Mouse (Mus musculus) kidney, embryonic 16.5 days (tissue): ENCODE measurements around the gene Hsd17b7. TPM values are rescaled to one million over a fixed set of nuclear protein-coding genes. Genes with fewer than 3 reads are reported as not detected.

Experiments
- ATAC-seq: fragments of 200-750 bp; cut with Nextera tagmentation; 2 replicates; pipeline ENCODE4 v1.8.0; 2017; ENCODE audit warnings: moderate TSS enrichment; ENCODE audit not compliant: low FRiP score, low TSS enrichment
- H3K27ac ChIP-seq: fragments of 300-500 bp; sonication (generic); 2 replicates; pipeline ENCODE4 v1.5.1; 2014; ENCODE audit warnings: low read length
- H3K27me3 ChIP-seq: fragments of 300-500 bp; sonication (generic); 2 replicates; pipeline ENCODE4 v1.6.1; 2014; ENCODE audit warnings: low read length, control low read depth, mixed read lengths; ENCODE audit not compliant: insufficient read depth
- H3K36me3 ChIP-seq: fragments of 300-500 bp; sonication (generic); 2 replicates; pipeline ENCODE4 v1.6.1; 2014; ENCODE audit warnings: low read length, control low read depth, mixed read lengths; ENCODE audit not compliant: insufficient read depth
- H3K4me1 ChIP-seq: fragments of 300-500 bp; sonication (generic); 2 replicates; pipeline ENCODE4 v1.6.1; 2014; ENCODE audit warnings: low read length, control low read depth, mixed read lengths; ENCODE audit not compliant: insufficient read depth
- H3K4me2 ChIP-seq: fragments of 300-500 bp; sonication (generic); replicated peaks from 2 replicates; pipeline ENCODE4 v1.6.1; 2014; ENCODE audit warnings: low read depth, low read length
- H3K4me3 ChIP-seq: fragments of 300-500 bp; sonication (generic); 2 replicates; pipeline ENCODE4 v1.5.1; 2014; ENCODE audit warnings: mild to moderate bottlenecking, low read length
- H3K9ac ChIP-seq: fragments of 300-500 bp; sonication (generic); replicated peaks from 2 replicates; pipeline ENCODE4 v1.6.1; 2014; ENCODE audit warnings: low read length
- H3K9me3 ChIP-seq: fragments of 300-500 bp; sonication (generic); 2 replicates; pipeline ENCODE4 v1.6.1; 2016; ENCODE audit warnings: low read length, control low read depth
- WGBS: fragments of 180-500 bp; shearing (Covaris S2); extraction: QIAGEN DNeasy Blood & Tissue Kit; methylation state at CpG from one replicate; pipeline ENCODE4 v1.1.7; 2014; 5-methylcytosine and 5-hydroxymethylcytosine counted together
- polyA plus RNA-seq: library from polyadenylated mRNA; unstranded; fragments of >200 nt; fragmentation: Nextera tagmentation; extraction: Ambion mirVana; gene quantifications from 2 replicates; pipeline ENCODE4 v1.2.1, GENCODE M21; 2015

Hsd17b7 gene
- polyA plus RNA-seq, 1 experiment from 2014 or later, result 11.6 TPM

DNA sequence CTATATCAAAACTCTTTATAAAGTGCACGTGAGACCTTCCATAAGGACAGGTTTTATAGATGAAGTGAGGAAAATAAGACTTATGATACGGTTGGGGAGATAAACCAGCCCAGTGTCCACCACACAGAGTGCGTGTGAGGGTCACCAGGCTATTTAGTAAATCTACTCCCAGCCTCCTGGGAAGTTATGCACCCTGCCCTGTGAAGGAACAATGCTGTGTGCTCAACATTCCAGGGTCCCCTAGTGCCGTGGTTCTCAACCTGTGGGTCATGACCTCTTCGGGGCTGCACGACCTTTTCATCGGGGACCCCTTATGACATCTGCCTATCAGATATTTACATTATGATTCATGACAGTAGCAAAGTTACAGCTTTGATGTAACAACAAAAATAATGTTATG lies 20.8 kb downstream of the Hsd17b7 start:
- no peaks in the 10 kb centered on the region for H3K4me1 ChIP-seq
- H3K4me3 ChIP-seq, result no peak overlapping the region
- H3K27me3 ChIP-seq, result no peaks in the 10 kb centered on the region
- peaks cover 15% of the 10 kb centered on the region; the same call in 1 of the 2 replicates for H3K36me3 ChIP-seq
- 60% methylated on average over 7 of the region's 7 CpGs for WGBS
- H3K9ac ChIP-seq, result no peak overlapping the region
- no peak overlapping the region for H3K4me2 ChIP-seq
- no peak overlapping the region for H3K27ac ChIP-seq
- H3K9me3 ChIP-seq, result peaks cover 6% of the 10 kb centered on the region; the same call in 1 of the 2 replicates
- no peak for ATAC-seq

DNA sequence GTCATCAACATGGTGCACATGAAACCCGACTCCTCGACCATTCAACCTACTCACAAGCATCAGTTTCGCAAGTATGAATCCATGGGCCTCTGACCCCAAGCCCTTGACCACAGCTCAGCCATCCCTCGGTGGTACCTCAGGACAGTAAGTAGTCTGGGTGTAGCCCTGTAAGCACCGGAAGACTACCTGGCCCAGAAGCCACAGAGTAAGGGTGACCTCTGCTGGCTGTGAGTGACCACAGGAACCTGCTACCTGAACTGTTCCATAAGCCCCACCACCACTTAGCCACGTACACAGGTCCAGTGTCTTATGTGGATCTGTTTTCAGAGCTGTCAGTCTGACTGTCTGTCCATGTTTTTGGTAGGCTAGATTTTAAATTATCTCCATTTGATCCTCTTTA lies 21.4 kb downstream of the Hsd17b7 start:
- WGBS, result 76% methylated on average over 6 of the region's 6 CpGs
- Histone ChIP-seq H3K9me3 (peaks cover 6% of the 10 kb centered on the region; the same call in 1 of the 2 replicates), H3K4me1 (no peaks in the 10 kb centered on the region), H3K4me2 (no peak overlapping the region), H3K9ac (no peak overlapping the region), H3K27ac (no peak overlapping the region), H3K36me3 (peaks cover 13% of the 10 kb centered on the region; the same call in 1 of the 2 replicates), H3K27me3 (no peaks in the 10 kb centered on the region), H3K4me3 (no peak overlapping the region)
- ATAC-seq, result no peak

- Histone ChIP-seq H3K36me3 (0 out of 2 replicates have a peak, but pooled peaks cover 4% of the 10 kb centered on the region), H3K27ac (no peak overlapping the region), H3K4me2 (no peak overlapping the region), H3K4me3 (no peak overlapping the region), H3K9me3 (peaks cover 6% of the 10 kb centered on the region; the same call in 1 of the 2 replicates), H3K27me3 (no peaks in the 10 kb centered on the region), H3K9ac (no peak overlapping the region), H3K4me1 (no peaks in the 10 kb centered on the region)
- no peak for ATAC-seq
- WGBS, result 68% methylated on average over 3 of the region's 3 CpGs
These were observed 23.0 kb downstream of the Hsd17b7 start for GRCm38 (mm10) chr1:169946004-169946403.

- H3K9ac ChIP-seq, result no peak overlapping the region
- no peak for ATAC-seq
- no peaks in the 10 kb centered on the region for H3K4me1 ChIP-seq
- 5% methylated on average over 2 of the region's 2 CpGs for WGBS
- no peaks in the 10 kb centered on the region for H3K9me3 ChIP-seq
- H3K4me3 ChIP-seq, result no peak overlapping the region
- no peak overlapping the region for H3K27ac ChIP-seq
- H3K4me2 ChIP-seq, result no peak overlapping the region
- no peaks in the 10 kb centered on the region for H3K27me3 ChIP-seq
- no peaks in the 10 kb centered on the region for H3K36me3 ChIP-seq
These were observed 29.7 kb downstream of the Hsd17b7 start for GRCm38 (mm10) chr1:169939345-169939744.

DNA sequence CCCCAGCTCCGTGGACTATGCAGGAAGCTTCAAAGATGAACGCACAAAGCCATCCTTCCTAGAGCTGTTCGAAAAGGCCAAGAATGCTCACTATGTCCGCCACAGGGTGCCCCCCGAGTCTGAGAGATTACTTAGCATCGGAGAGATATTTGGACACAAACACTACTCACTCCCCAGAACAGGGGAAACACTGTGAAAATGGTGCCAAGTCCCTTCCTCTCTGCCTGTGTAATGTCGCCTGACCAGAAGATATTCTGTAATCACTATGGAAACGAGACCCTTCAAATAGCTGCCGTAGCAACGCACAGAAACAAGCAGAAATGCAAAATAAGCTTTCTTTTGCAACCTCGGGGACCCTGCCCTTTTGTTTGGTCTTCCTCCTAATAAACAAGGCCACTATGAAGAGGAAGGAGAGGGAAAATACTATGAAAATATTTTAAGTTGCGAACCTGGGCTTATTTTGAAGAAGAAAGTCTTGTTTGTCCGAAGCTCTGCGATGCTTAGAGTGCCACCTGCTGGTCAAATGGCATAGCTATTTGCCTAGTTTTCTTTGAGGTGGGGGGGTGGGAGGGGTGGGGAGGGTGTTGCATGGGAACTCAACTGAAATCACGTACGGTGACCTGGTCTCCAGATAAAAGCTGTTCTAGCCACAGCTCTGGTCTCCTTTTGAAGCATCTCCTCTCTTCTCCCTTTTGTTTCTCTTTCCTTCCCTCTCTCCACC lies 34.9 kb downstream of the Hsd17b7 start:
- no peak overlapping the region for H3K9ac ChIP-seq
- WGBS, result 54% methylated on average over 16 of the region's 16 CpGs
- H3K4me2 ChIP-seq, result peak overlapping the region; percentile 24; the same call in 1 of the 2 replicates
- no peaks in the 10 kb centered on the region for H3K36me3 ChIP-seq
- H3K27ac ChIP-seq, result no peak overlapping the region
- H3K4me1 ChIP-seq, result no peaks in the 10 kb centered on the region
- H3K4me3 ChIP-seq, result no peak overlapping the region
- no peaks in the 10 kb centered on the region for H3K27me3 ChIP-seq
- ATAC-seq, result no peak
- no peaks in the 10 kb centered on the region for H3K9me3 ChIP-seq

- no peak overlapping the region for H3K9ac ChIP-seq
- no peak overlapping the region for H3K27ac ChIP-seq
- H3K4me1 ChIP-seq, result peaks cover 7% of the 10 kb centered on the region; the same call in 1 of the 2 replicates
- H3K4me2 ChIP-seq, result no peak overlapping the region
- no peak overlapping the region for H3K4me3 ChIP-seq
- no peaks in the 10 kb centered on the region for H3K27me3 ChIP-seq
- WGBS, result 72% methylated on average over 7 of the region's 7 CpGs
- no peaks in the 10 kb centered on the region for H3K9me3 ChIP-seq
- no peak for ATAC-seq
- no peaks in the 10 kb centered on the region for H3K36me3 ChIP-seq
These were observed 36.8 kb downstream of the Hsd17b7 start for GRCm38 (mm10) chr1:169932122-169932746.

DNA sequence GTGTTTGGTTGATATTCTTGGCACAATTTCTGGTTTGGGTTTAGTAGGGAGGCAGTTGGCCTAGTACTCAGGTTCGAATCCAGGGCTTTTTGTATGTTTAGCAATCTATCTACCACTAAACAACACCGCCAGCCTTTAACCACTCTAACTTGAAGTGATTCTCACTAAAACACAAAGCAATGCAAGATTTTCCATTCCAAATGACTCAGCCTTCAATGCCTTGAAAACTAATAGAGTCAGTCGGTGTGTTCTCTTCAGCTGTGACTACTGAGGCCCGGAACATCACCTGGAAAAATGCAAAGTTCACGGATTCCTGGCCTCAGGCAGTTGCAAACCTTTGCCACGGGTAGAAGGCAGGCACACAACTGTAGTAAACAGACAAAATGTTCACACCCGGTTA lies 37.3 kb downstream of the Hsd17b7 start:
- Histone ChIP-seq H3K4me3 (no peak overlapping the region), H3K27me3 (no peaks in the 10 kb centered on the region), H3K4me1 (peaks cover 7% of the 10 kb centered on the region; the same call in 1 of the 2 replicates), H3K27ac (no peak overlapping the region), H3K9me3 (no peaks in the 10 kb centered on the region), H3K9ac (no peak overlapping the region), H3K36me3 (no peaks in the 10 kb centered on the region), H3K4me2 (no peak overlapping the region)
- no peak for ATAC-seq
- WGBS, result 79% methylated on average over 7 of the region's 7 CpGs

GRCm38 (mm10) chr1:169928454-169928971 lies 40.5 kb downstream of the Hsd17b7 start, which contains the start of gene Ccdc190:
Ccdc190 (plus strand) TSS chr1:169928648.
- ATAC-seq, result no peak
- no peaks in the 10 kb centered on the region for H3K27me3 ChIP-seq
- H3K4me2 ChIP-seq, result peak within 1 kb of the TSS; percentile 35
- 0 out of 2 replicates have a peak within 1 kb of the TSS, but pooled peaks have one; percentile 11 for H3K9ac ChIP-seq
- H3K9me3 ChIP-seq, result no peaks in the 10 kb centered on the region
- H3K27ac ChIP-seq, result no peak within 1 kb of the TSS
- H3K4me3 ChIP-seq, result peak within 1 kb of the TSS; percentile 16
- 21% methylated on average over 12 of the region's 12 CpGs for WGBS
- no peaks in the 10 kb centered on the region for H3K36me3 ChIP-seq
- H3K4me1 ChIP-seq, result peaks cover 7% of the 10 kb centered on the region; the same call in 1 of the 2 replicates

DNA sequence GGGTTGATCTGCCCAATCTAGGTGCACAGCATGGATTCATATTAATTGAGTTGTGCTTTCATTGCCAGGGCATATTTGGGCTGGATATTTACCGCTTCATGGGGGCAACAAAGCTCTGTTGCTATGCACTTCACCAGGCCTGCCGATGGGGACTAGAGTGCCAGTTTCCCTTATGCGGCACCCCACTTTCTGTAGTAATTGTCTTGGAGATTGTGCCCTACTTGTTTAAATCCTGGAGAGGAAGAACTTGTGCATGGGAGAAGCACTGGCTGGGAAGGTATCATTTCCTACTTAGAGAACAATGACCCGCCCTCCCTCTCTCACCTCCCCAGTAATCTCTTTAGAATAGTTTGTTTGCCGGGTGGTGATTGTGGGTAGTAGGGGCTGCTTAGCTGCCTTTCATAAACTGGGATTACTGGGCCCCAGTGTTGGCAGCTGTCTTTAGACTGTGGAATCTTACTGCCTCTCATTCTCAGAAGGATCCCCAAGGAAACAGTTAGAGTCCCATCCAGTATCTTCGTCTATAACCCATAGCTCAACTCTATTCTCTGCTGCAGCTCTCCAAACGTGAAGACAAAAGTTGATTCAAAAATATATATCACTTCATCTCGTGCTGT lies 41.2 kb downstream of the Hsd17b7 start:
- no peak overlapping the region for H3K9ac ChIP-seq
- H3K4me2 ChIP-seq, result no peak overlapping the region
- no peaks in the 10 kb centered on the region for H3K36me3 ChIP-seq
- no peak for ATAC-seq
- H3K27me3 ChIP-seq, result no peaks in the 10 kb centered on the region
- no peak overlapping the region for H3K27ac ChIP-seq
- peaks cover 7% of the 10 kb centered on the region; the same call in 1 of the 2 replicates for H3K4me1 ChIP-seq
- no peak overlapping the region for H3K4me3 ChIP-seq
- no peaks in the 10 kb centered on the region for H3K9me3 ChIP-seq
- 68% methylated on average over 8 of the region's 8 CpGs for WGBS
